Mouse (Mus musculus): ENCODE measurements around the gene Gm21028.
"Not testable (repeated sequence)": the region's sequence is repeated elsewhere in the genome, so short reads cannot be mapped to it uniquely, and the experiment has no call there.

Gm21028 gene

DNA sequence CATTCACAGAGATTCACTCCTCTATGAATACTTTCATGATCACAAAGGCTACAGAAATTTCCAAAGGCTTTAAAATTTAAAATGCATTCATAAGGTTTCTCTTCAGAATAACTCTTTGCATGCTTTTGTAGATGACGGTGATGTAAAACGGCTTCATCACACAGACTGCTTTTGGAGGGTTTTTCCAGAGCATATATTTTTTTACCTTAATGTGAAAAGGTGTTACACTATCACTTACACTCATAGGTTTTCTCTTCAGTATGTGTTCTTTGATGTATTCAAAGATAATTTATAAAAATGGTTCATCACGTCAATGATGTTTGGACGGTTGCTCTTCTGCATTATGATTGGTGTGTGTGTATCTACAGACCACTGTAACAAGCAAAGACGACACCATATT is at the start of gene Gm21028:
Gene Gm21028 (minus strand): TSS at position 101 of the 400 bp plus-strand sequence.
- DNase-seq = no peak

DNA sequence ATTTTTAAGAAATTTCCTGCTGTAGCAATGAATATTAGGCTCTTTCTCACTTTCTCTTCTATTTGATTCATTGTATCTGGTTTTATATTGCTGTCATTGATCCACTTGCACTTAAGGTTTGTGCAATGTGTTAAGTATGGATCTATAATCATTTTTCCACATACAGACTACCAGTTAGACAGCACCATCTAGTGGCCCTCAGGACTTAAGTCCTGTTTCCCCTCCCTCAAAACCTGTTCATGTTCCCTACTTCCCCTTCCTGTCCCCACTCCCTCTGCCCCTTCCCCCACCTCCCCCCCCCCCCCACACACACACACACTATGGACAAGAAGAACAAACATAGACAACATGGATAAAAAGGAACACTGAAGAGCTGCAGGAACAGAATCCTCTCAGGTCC is 17.3 kb upstream of the Gm21028 start:
- DNase-seq = not testable (repeated sequence)

DNA sequence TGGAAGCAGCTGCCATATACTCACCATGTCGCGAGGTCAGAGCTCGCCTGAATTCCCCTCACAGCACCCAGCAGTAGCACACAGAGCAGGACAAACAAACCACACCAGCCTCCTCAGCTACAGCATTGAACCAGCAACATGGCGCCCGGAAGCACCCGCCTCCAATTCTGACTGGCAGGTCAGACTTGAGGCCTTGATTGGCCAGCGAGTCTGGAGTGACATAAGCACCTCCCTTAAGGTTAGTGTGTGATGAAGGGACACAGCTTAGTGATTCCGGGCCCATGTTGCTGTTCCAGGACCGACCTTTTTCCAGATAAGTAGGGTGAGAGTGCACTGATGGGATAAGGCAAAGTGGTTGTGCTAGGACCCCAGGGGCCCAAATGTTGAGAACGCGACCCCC is 14.0 kb upstream of the Gm21028 start, which contains the start of gene Zfp977:
Gene Zfp977 (minus strand): TSS at position 135 of the 400 bp plus-strand sequence.
- DNase-seq = not testable (repeated sequence)

DNA sequence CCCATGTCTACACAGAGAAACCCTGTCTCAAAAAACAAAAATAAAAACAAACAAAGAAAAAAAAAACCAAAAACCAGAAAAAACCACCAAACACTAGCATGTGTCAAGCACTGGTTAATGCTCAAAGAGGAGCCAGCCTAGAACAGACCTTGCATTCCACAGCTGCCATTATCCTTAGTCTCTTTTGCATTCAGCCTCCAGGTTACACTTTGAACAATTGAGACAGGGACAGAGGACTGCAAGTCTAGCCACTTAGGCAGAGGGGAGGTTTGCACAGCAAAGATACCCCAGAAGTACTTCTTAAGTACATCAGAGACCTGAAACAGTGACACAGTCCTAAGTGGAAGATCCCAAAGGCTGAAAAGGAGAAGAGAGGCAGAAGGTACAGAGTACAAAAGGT is 12.9 kb upstream of the Gm21028 start:
- DNase-seq = not testable (repeated sequence)

DNA sequence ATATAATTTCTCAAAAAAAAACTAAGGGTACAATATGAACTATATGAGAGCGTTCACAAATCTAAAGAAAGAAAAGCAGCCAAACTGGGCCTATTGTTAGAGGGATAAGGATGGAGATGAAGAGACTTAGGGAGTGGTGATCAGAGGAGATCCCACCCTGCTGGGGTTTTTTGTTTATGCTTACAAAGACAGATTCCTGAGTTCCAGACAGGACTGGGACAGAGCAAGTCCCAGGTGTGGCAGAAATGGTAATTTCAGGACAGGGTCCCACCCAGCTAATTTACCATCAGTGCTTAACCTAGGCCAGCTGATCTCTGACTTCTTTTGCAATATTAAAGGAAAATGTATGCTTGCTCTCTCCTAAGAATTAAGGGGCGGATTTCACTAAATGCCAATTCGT is 26.6 kb downstream of the Gm21028 start:
- DNase-seq = no peak
